Mouse (Mus musculus): ENCODE measurements around the gene Garnl3. TPM values are rescaled to one million over a fixed set of nuclear protein-coding genes. Genes with fewer than 3 reads are reported as not detected.

Gene Garnl3
- total RNA-seq, 1 experiment, result 8.5 TPM

DNA sequence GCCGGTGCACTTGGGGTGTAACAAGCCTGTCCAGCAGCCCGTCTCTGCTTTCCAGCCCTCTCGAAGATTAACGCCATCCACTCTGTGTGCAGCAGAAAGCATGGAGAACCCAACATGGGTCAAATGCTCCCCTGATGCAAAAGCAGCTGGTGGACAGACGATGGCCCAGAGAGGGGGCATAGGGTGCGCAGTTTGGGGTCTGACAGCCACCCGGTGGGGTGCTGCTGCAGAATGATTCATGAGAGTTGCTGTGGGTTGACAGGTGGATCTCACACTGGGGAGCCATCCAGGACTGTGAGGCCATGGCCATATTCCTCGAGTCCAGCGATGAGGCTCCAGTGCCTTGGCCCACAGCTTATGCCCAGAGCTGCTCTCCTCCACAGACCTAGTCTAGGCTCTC lies 5.8 kb upstream of the Garnl3 start:
- Histone ChIP-seq H3K4me3 (ENCODE audit: insufficient read depth in 1 of 2, low read depth in 1 of 2, low read length in 2 of 2, poor library complexity in 1 of 2, severe bottlenecking in 1 of 2) (no peak overlapping the region), H3K9ac (ENCODE audit: insufficient read depth, low read depth, low read length, poor library complexity, severe bottlenecking) (no peak overlapping the region), H3K27ac (ENCODE audit: insufficient read depth, low read depth, low read length, poor library complexity, severe bottlenecking) (no peak overlapping the region), H3K4me1 (ENCODE audit: control insufficient read depth in 2 of 2, insufficient read depth in 2 of 2, low read length in 2 of 2, poor library complexity in 1 of 2) (peaks cover 0 to 6% of the 10 kb centered on the region in 2 experiments; a peak in 1 of 4 replicates), H3K36me3 (ENCODE audit: control insufficient read depth, insufficient read depth, low read length, poor library complexity, severe bottlenecking) (no peaks in the 10 kb centered on the region), H3K9me3 (ENCODE audit: control insufficient read depth, insufficient read depth, low read depth, low read length) (no peaks in the 10 kb centered on the region)
- DNase-seq (ENCODE audit: low read depth, low spot score), result no peak
- in situ Hi-C loops (cut with MboI; ENCODE audit: low sequenced_read_pairs in 2 of 2, unreplicated experiment in 2 of 2), result no loop called here
- TF ChIP-seq CHD2 (IDR thresholded peaks at IDR 0.05; ENCODE audit: low read depth, low read length), result no peak
- no peak for TF ChIP-seq ZNF384 (IDR thresholded peaks at IDR 0.05; ENCODE audit: low read depth, low read length)
- TF ChIP-seq MAFK (IDR thresholded peaks at IDR 0.05; ENCODE audit: insufficient read depth, low read depth, low read length), result no peak
- no peak for TF ChIP-seq ZC3H11A (IDR thresholded peaks at IDR 0.05; ENCODE audit: borderline replicate concordance, low read depth, low read length)
- no peak for TF ChIP-seq HCFC1 (IDR thresholded peaks at IDR 0.05; ENCODE audit: borderline replicate concordance, insufficient read depth, low read length)

DNA sequence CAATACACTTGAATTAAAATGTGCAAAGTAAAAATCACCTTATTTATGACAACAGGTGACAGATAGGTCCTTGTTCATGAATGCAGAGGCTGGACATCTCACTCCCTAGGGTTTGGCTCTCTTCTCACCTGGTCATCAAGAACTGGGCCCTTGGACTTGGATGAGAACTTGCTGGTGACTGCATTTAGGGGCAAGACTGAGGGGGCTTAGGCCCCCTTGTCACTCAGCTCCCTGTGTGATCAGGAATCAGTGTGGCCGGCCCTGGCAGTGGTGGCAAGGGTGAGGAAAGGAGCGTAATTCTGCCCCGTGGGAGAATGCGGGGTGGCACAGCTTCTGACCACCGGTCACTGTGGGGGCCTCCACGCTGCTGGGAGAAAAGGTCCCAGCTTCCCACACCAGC lies 4.9 kb upstream of the Garnl3 start:
- Histone ChIP-seq H3K4me1 (ENCODE audit: control insufficient read depth in 2 of 2, insufficient read depth in 2 of 2, low read length in 2 of 2, poor library complexity in 1 of 2) (peaks cover 0 to 6% of the 10 kb centered on the region in 2 experiments; a peak in 1 of 4 replicates), H3K9me3 (ENCODE audit: control insufficient read depth, insufficient read depth, low read depth, low read length) (no peaks in the 10 kb centered on the region), H3K9ac (ENCODE audit: insufficient read depth, low read depth, low read length, poor library complexity, severe bottlenecking) (no peak overlapping the region), H3K36me3 (ENCODE audit: control insufficient read depth, insufficient read depth, low read length, poor library complexity, severe bottlenecking) (no peaks in the 10 kb centered on the region), H3K4me3 (ENCODE audit: insufficient read depth in 1 of 2, low read depth in 1 of 2, low read length in 2 of 2, poor library complexity in 1 of 2, severe bottlenecking in 1 of 2) (no peak overlapping the region), H3K27ac (ENCODE audit: insufficient read depth, low read depth, low read length, poor library complexity, severe bottlenecking) (no peak overlapping the region)
- in situ Hi-C loops (cut with MboI; ENCODE audit: low sequenced_read_pairs in 2 of 2, unreplicated experiment in 2 of 2), result no loop called here
- TF ChIP-seq ZNF384 (IDR thresholded peaks at IDR 0.05; ENCODE audit: low read depth, low read length), result no peak
- no peak for TF ChIP-seq CHD2 (IDR thresholded peaks at IDR 0.05; ENCODE audit: low read depth, low read length)
- no peak for TF ChIP-seq HCFC1 (IDR thresholded peaks at IDR 0.05; ENCODE audit: borderline replicate concordance, insufficient read depth, low read length)
- no peak for DNase-seq (ENCODE audit: low read depth, low spot score)

DNA sequence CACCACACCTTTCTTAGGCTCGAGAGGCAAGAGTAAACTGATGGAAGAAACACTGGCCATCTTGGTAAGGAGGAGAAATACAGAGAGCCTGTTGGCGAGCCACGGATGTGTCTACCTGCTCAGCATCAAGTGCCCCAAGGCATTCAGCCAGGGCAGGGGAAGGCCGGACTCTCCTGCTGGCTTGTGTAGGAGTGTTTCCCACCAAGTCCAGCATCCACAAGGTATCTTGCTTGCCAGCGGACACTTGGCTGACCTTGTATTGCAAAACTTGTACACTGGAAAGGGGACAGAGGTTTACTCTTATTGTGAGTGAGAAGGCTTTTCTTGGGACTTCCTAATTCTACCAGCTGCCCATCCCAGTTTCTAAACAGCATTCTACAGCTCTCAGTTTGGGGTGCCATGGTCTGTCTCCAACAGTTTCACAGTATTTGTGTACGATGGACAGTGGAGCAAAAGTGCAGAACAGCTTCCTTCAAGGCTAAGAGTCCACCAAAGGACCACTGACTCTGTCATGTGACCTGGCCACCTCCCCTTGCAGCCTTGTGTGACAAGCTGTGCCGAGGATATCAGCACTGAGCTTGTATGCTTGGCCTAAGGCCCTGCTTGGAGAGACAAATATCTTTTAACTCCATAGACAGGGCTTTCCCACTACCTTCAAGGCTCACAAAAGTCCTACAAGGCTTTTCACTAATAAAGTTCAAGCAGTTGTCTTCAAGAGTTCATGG lies 3.5 kb upstream of the Garnl3 start:
- in situ Hi-C loops (cut with MboI; ENCODE audit: low sequenced_read_pairs in 2 of 2, unreplicated experiment in 2 of 2), result no loop called here
- Histone ChIP-seq H3K9me3 (ENCODE audit: control insufficient read depth, insufficient read depth, low read depth, low read length) (no peaks in the 10 kb centered on the region), H3K4me1 (ENCODE audit: control insufficient read depth in 2 of 2, insufficient read depth in 2 of 2, low read length in 2 of 2, poor library complexity in 1 of 2) (peaks cover 0 to 6% of the 10 kb centered on the region in 2 experiments; a peak in 2 of 4 replicates), H3K27ac (ENCODE audit: insufficient read depth, low read depth, low read length, poor library complexity, severe bottlenecking) (no peak overlapping the region), H3K36me3 (ENCODE audit: control insufficient read depth, insufficient read depth, low read length, poor library complexity, severe bottlenecking) (no peaks in the 10 kb centered on the region), H3K4me3 (ENCODE audit: insufficient read depth in 1 of 2, low read depth in 1 of 2, low read length in 2 of 2, poor library complexity in 1 of 2, severe bottlenecking in 1 of 2) (no peak overlapping the region), H3K9ac (ENCODE audit: insufficient read depth, low read depth, low read length, poor library complexity, severe bottlenecking) (no peak overlapping the region)
- no peak for DNase-seq (ENCODE audit: low read depth, low spot score)
- TF ChIP-seq ZNF384 (IDR thresholded peaks at IDR 0.05; ENCODE audit: low read depth, low read length) (no peak), MAFK (IDR thresholded peaks at IDR 0.05; ENCODE audit: insufficient read depth, low read depth, low read length) (no peak), ZC3H11A (IDR thresholded peaks at IDR 0.05; ENCODE audit: borderline replicate concordance, low read depth, low read length) (no peak), CHD2 (IDR thresholded peaks at IDR 0.05; ENCODE audit: low read depth, low read length) (no peak), HCFC1 (IDR thresholded peaks at IDR 0.05; ENCODE audit: borderline replicate concordance, insufficient read depth, low read length) (no peak)

DNA sequence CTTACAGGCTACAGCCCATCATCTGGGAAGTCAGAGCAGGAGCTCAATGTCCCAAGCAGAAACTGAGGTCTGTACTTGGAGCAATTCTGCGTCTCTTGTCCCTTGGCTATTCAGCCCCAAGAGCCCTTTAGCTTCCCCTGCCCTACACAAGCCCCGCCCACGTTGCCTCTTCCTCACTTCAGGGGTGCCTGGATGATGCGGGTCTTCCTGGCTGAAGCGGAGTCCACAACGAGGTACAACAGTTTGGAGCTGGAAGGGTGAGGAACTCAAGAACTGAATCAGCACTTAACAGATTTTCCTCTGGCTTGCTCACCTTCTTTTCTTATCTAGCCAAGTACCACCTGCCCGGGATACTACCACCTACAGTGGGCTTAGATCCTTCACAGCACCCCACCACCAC lies 852 bp upstream of the Garnl3 start:
- peaks cover 0 to 6% of the 10 kb centered on the region in 2 experiments; a peak in 2 of 4 replicates for H3K4me1 ChIP-seq (ENCODE audit: control insufficient read depth in 2 of 2, insufficient read depth in 2 of 2, low read length in 2 of 2, poor library complexity in 1 of 2)
- H3K27ac ChIP-seq (ENCODE audit: insufficient read depth, low read depth, low read length, poor library complexity, severe bottlenecking), result no peak overlapping the region
- H3K36me3 ChIP-seq (ENCODE audit: control insufficient read depth, insufficient read depth, low read length, poor library complexity, severe bottlenecking), result no peaks in the 10 kb centered on the region; the same call in 1 of the 2 replicates
- no peak overlapping the region for H3K4me3 ChIP-seq (ENCODE audit: insufficient read depth in 1 of 2, low read depth in 1 of 2, low read length in 2 of 2, poor library complexity in 1 of 2, severe bottlenecking in 1 of 2)
- TF ChIP-seq CHD2 (IDR thresholded peaks at IDR 0.05; ENCODE audit: low read depth, low read length) (no peak), HCFC1 (IDR thresholded peaks at IDR 0.05; ENCODE audit: borderline replicate concordance, insufficient read depth, low read length) (no peak), ZC3H11A (IDR thresholded peaks at IDR 0.05; ENCODE audit: borderline replicate concordance, low read depth, low read length) (no peak), ZNF384 (IDR thresholded peaks at IDR 0.05; ENCODE audit: low read depth, low read length) (no peak), MAFK (IDR thresholded peaks at IDR 0.05; ENCODE audit: insufficient read depth, low read depth, low read length) (no peak)
- in situ Hi-C loops (cut with MboI; ENCODE audit: low sequenced_read_pairs in 2 of 2, unreplicated experiment in 2 of 2), result no loop called here
- DNase-seq (ENCODE audit: low read depth, low spot score), result no peak
- no peaks in the 10 kb centered on the region for H3K9me3 ChIP-seq (ENCODE audit: control insufficient read depth, insufficient read depth, low read depth, low read length)
- H3K9ac ChIP-seq (ENCODE audit: insufficient read depth, low read depth, low read length, poor library complexity, severe bottlenecking), result no peak overlapping the region

Data from ES-E14 (cell line).